Mouse (Mus musculus): ENCODE data around the gene Fsd1.

Fsd1 gene

DNA sequence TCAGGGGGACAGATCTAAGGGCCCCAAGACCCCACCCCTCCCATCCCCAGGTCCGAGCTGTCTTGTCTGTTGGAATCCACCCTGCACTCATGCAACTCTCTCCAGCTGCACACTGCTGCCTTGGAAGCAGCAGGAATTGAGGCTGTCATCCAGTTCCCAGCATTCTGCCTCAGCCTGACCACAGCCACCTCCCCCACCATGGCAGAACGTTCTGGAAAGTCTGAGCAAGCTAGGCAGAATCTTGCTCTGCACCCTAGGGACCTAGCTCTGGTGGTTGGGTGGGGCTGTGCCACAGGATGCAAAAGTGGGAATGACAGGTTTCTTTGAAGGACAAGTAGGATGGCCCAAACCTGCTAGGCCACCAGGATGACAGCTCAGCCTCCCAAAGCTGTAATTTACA lies 38.2 kb downstream of the Fsd1 start:
- DNase-seq (ENCODE audit: low read depth, low spot score) = no peak
- H3K36me3 ChIP-seq (ENCODE audit: control insufficient read depth, insufficient read depth, low read length, poor library complexity, severe bottlenecking) = no peaks in the 10 kb centered on the region
- no peaks in the 10 kb centered on the region for H3K27me3 ChIP-seq (ENCODE audit: control insufficient read depth, insufficient read depth, low read length, poor library complexity, severe bottlenecking)

GRCm38 (mm10) chr17:56024931-56025330 lies 38.6 kb downstream of the Fsd1 start:
- Histone ChIP-seq H3K27me3 (ENCODE audit: control insufficient read depth, insufficient read depth, low read length, poor library complexity, severe bottlenecking) (no peaks in the 10 kb centered on the region), H3K36me3 (ENCODE audit: control insufficient read depth, insufficient read depth, low read length, poor library complexity, severe bottlenecking) (no peaks in the 10 kb centered on the region; the same call in 1 of the 2 replicates)
- DNase-seq (ENCODE audit: low read depth, low spot score) = no peak

DNA sequence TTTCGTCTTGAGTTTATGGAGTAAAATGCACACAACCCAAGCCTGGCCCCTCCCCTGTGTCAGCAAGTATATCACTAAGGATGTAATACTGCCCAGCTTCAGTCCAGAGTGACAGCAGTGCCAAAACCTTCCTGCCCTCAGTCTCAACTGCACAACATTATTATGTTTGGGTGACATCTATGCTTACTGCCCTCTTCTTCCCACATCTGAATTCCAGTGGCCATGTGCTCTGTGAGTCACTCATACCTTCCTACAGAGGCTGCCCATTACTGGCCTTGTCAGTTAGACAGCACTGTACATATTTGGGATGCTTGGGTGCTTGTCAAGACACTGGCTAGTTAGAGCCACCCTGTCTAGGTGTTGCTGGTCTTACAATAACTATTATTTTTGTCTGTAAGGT lies 40.0 kb downstream of the Fsd1 start:
- H3K36me3 ChIP-seq (ENCODE audit: control insufficient read depth, insufficient read depth, low read length, poor library complexity, severe bottlenecking) = no peaks in the 10 kb centered on the region; the same call in 1 of the 2 replicates
- no peaks in the 10 kb centered on the region for H3K27me3 ChIP-seq (ENCODE audit: control insufficient read depth, insufficient read depth, low read length, poor library complexity, severe bottlenecking)
- DNase-seq (ENCODE audit: low read depth, low spot score) = no peak

DNA sequence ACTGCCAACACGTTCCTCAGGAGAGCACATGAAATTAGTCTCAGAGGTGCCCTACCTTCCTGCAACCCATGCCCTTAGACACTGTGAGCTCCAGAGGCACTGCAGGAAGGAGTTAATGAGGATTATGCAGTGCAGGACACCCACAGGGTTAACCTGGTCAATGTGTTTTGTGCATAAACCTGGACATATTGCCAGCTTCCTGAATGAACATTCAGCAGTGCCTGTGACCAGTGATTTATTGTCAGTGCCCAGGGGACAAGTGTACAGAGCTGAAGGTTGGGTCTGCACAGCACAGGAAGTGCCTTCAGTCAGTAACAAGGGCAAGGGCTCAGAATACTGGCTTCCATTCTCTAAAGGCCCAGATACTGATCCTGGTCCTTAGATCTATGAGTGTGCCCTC lies 40.6 kb downstream of the Fsd1 start:
- no peaks in the 10 kb centered on the region; the same call in 1 of the 2 replicates for H3K36me3 ChIP-seq (ENCODE audit: control insufficient read depth, insufficient read depth, low read length, poor library complexity, severe bottlenecking)
- DNase-seq (ENCODE audit: low read depth, low spot score) = no peak
- no peaks in the 10 kb centered on the region for H3K27me3 ChIP-seq (ENCODE audit: control insufficient read depth, insufficient read depth, low read length, poor library complexity, severe bottlenecking)

GRCm38 (mm10) chr17:56027801-56028441 lies 41.6 kb downstream of the Fsd1 start:
- Histone ChIP-seq H3K27me3 (ENCODE audit: control insufficient read depth, insufficient read depth, low read length, poor library complexity, severe bottlenecking) (no peaks in the 10 kb centered on the region), H3K36me3 (ENCODE audit: control insufficient read depth, insufficient read depth, low read length, poor library complexity, severe bottlenecking) (no peaks in the 10 kb centered on the region; the same call in 1 of the 2 replicates)
- DNase-seq (ENCODE audit: low read depth, low spot score) = no peak

GRCm38 (mm10) chr17:56030238-56030870 lies 44.0 kb downstream of the Fsd1 start:
- Histone ChIP-seq H3K36me3 (ENCODE audit: control insufficient read depth, insufficient read depth, low read length, poor library complexity, severe bottlenecking) (no peaks in the 10 kb centered on the region; the same call in 1 of the 2 replicates), H3K27me3 (ENCODE audit: control insufficient read depth, insufficient read depth, low read length, poor library complexity, severe bottlenecking) (no peaks in the 10 kb centered on the region)
- DNase-seq (ENCODE audit: low read depth, low spot score) = no peak

GRCm38 (mm10) chr17:56030919-56031318 lies 44.6 kb downstream of the Fsd1 start:
- no peak for DNase-seq (ENCODE audit: low read depth, low spot score)
- Histone ChIP-seq H3K36me3 (ENCODE audit: control insufficient read depth, insufficient read depth, low read length, poor library complexity, severe bottlenecking) (no peaks in the 10 kb centered on the region; the same call in 1 of the 2 replicates), H3K27me3 (ENCODE audit: control insufficient read depth, insufficient read depth, low read length, poor library complexity, severe bottlenecking) (no peaks in the 10 kb centered on the region)

DNA sequence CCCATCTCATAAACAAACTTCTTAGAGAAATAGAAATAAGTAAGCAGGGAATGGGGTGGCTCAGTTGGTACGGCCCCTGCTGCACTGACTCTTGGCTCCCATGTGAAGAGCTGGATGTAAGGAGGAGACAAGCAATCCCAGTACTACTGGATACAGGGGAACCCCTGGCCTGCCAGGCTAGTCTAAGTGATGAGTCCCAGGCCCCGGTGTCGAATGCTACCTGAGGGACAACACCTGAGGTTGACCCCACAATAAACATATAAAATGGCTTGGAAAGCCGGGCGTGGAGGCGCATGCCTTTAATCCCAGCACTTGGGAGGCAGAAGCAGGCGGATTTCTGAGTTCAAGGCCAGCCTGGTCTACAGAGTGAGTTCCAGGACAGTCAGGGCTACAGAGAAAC lies 45.1 kb downstream of the Fsd1 start:
- Histone ChIP-seq H3K36me3 (ENCODE audit: control insufficient read depth, insufficient read depth, low read length, poor library complexity, severe bottlenecking) (no peaks in the 10 kb centered on the region; the same call in 1 of the 2 replicates), H3K27me3 (ENCODE audit: control insufficient read depth, insufficient read depth, low read length, poor library complexity, severe bottlenecking) (no peaks in the 10 kb centered on the region)
- no peak for DNase-seq (ENCODE audit: low read depth, low spot score)

DNA sequence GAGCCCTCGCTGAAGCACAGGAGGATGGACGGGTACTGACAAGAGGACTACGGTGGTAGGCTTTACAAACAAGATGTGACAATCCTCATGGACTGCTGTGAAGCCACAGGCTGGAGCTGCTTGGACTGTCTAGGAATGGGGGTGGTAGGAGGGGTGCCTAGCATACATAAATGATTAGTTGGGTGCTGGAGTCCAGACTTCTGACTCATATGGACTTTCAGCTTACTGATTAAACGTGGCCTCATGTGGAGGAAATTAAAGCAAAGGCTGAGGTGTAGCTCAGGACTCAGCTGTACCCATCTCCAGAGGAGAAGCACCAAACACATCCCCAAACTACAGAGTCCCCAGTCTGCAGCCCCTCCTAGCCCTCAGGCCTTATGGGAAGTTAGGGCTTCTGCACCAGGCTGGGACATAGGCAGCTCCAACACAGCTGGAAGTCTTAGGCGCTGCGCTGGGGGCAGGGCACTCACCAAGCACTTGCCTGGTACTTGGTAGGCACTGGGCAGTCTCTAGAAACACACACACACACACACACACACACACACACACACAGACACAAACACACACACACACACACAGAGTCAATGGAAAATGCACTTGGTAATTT lies 45.9 kb downstream of the Fsd1 start:
- H3K27me3 ChIP-seq (ENCODE audit: control insufficient read depth, insufficient read depth, low read length, poor library complexity, severe bottlenecking) = no peaks in the 10 kb centered on the region
- DNase-seq (ENCODE audit: low read depth, low spot score) = no peak

GRCm38 (mm10) chr17:56032831-56033230 lies 46.5 kb downstream of the Fsd1 start:
- peak; percentile 86 for DNase-seq (ENCODE audit: low read depth, low spot score)
- Histone ChIP-seq H3K36me3 (ENCODE audit: control insufficient read depth, insufficient read depth, low read length, poor library complexity, severe bottlenecking) (no peaks in the 10 kb centered on the region; the same call in 1 of the 2 replicates), H3K27me3 (ENCODE audit: control insufficient read depth, insufficient read depth, low read length, poor library complexity, severe bottlenecking) (no peaks in the 10 kb centered on the region)

More for the DNA sequence above, 45.9 kb downstream of the Fsd1 start:
- H3K36me3 ChIP-seq (ENCODE audit: control insufficient read depth, insufficient read depth, low read length, poor library complexity, severe bottlenecking) = no peaks in the 10 kb centered on the region; the same call in 1 of the 2 replicates

GRCm38 (mm10) chr17:56034040-56034725 lies 47.9 kb downstream of the Fsd1 start:
- Histone ChIP-seq H3K27me3 (ENCODE audit: control insufficient read depth, insufficient read depth, low read length, poor library complexity, severe bottlenecking) (no peaks in the 10 kb centered on the region), H3K36me3 (ENCODE audit: control insufficient read depth, insufficient read depth, low read length, poor library complexity, severe bottlenecking) (no peaks in the 10 kb centered on the region; the same call in 1 of the 2 replicates)
- no peak for DNase-seq (ENCODE audit: low read depth, low spot score)

GRCm38 (mm10) chr17:56034726-56035100 lies 48.4 kb downstream of the Fsd1 start:
- Histone ChIP-seq H3K27me3 (ENCODE audit: control insufficient read depth, insufficient read depth, low read length, poor library complexity, severe bottlenecking) (no peaks in the 10 kb centered on the region), H3K36me3 (ENCODE audit: control insufficient read depth, insufficient read depth, low read length, poor library complexity, severe bottlenecking) (no peaks in the 10 kb centered on the region)
- DNase-seq (ENCODE audit: low read depth, low spot score) = no peak

DNA sequence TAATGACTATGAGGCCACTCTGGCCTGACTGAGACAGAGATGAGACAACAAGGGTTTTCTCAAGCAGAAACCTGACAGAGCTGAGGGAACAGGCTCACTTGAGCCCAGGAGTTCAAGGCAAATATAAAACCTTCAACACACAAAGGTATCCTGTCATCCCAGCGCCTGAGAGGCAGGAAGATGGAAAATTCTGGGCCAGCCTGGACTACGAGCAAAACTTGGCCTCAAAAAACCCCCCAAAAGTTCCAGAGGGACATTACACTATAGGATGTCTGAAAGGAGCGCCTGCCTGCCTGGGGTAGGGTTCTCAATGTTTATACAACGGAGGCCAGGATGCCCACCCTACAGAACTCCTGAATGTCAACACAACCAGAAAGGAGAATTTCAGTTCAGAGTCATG lies 48.9 kb downstream of the Fsd1 start:
- DNase-seq (ENCODE audit: low read depth, low spot score) = no peak
- no peaks in the 10 kb centered on the region for H3K36me3 ChIP-seq (ENCODE audit: control insufficient read depth, insufficient read depth, low read length, poor library complexity, severe bottlenecking)
- no peaks in the 10 kb centered on the region for H3K27me3 ChIP-seq (ENCODE audit: control insufficient read depth, insufficient read depth, low read length, poor library complexity, severe bottlenecking)

DNA sequence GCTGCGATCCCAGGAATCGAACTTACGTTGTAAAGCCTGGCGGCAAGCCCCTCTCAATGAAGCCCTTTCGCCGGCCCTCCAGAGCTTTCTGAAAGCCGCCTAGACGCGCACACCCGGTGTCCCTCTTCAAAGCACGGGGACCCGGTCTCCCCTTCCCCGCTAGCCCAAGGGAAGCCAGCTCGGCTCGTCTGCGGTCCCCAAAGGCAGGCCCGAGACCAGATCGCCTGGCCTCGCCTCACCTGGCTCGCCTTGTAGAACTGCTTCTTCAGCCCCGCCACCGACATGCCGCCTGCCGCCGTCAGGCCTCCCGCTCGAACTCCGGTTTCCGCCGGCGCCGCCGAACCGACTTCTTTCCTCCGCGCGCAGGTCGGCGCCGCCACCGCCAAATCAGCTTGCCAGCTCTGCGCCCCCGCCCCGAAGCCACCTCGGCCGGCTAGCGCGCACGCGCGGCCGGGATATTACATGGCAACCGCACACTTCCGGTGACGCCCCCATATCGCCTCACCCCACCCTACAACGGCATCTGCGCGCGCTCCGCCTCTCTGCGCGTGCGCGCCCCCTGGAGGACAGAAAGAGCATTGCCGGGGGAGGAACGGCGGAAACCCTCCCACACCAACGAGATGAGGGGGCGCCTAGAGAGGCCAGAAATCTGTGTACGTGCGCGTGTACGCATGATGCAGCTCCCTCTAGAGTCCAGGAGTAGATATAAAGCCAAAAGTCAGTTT lies 50.0 kb downstream of the Fsd1 start, which contains the start of gene Sh3gl1:
Sh3gl1 (minus strand) TSS at position 460 of the 725 bp plus-strand sequence.
- H3K36me3 ChIP-seq (ENCODE audit: control insufficient read depth, insufficient read depth, low read length, poor library complexity, severe bottlenecking) = no peaks in the 10 kb centered on the region
- peak; percentile 99 for DNase-seq (ENCODE audit: low read depth, low spot score)
- no peaks in the 10 kb centered on the region for H3K27me3 ChIP-seq (ENCODE audit: control insufficient read depth, insufficient read depth, low read length, poor library complexity, severe bottlenecking)
